Comparison of ENCODE assay signal across 8 mouse cellular contexts in the genomic region with DNA sequence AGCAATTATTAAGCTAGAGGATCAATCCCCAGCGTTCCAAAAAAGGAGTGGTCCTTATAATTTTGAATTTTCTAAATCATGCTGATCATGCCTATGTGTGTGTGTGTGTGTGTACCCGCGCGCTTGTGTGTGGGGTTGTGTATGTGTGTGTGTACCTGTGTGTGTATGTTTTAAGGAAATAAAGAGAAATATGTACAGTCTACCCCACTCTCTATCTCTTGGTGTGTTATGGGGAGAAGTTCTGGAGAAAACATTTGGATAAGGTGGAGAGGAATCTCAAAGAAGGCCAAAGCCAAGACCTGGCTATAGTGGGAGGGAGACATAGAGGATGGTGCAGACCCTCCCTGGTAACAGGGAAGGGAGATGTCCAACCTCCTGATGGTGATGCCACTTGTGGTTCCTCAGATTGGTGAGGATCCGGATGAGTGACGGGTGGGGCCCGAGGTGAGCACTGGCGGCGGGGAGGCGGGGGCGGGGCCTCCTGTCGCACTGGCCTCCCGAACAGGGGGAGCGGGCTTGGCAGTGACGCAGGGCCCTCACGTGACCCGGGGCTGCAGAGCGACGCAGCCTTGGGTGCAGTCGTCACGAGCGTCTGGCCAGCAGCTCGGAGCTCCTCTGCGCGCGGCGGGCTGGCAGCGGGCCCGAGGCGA. TPM values are rescaled to one million over a fixed set of nuclear protein-coding genes. Genes with fewer than 3 reads are reported as not detected.
DNase-seq lines count a peak whose midpoint lies in the region; ATAC-seq and TF ChIP-seq lines count a peak whose summit lies in the region.
"Not testable (repeated sequence)": the region's sequence is repeated elsewhere in the genome, so short reads cannot be mapped to it uniquely, and the experiment has no call there.

A gene (plus strand): TSS at position 511 of the 650 bp plus-strand sequence.

- peaks cover 14% of the 10 kb centered on the region for H3K36me3 ChIP-seq in E14TG2a.4 (ENCODE audit: insufficient read depth, low read length)
- not testable (repeated sequence) for H3K36me3 ChIP-seq in forebrain, postnatal 0 days (ENCODE audit: insufficient read depth); liver, embryonic 14.5 days (replicated peaks; ENCODE audit: control insufficient read depth, insufficient read depth, low read depth); myocyte (ENCODE audit: control insufficient read depth, insufficient read depth); stomach, embryonic 15.5 days

- H3K9me3 ChIP-seq in E14TG2a.4 (ENCODE audit: low read length); forebrain, postnatal 0 days (ENCODE audit: low read length); liver, embryonic 14.5 days (ENCODE audit: control insufficient read depth, low read length); stomach, embryonic 15.5 days: not testable (repeated sequence)

- H3K4me2 ChIP-seq in forebrain, postnatal 0 days (ENCODE audit: low read depth), result peak within 1 kb of the TSS; percentile 46
- peak within 1 kb of the TSS; percentile 54 for H3K4me2 ChIP-seq in liver, embryonic 14.5 days (ENCODE audit: low read depth)
- peak within 1 kb of the TSS; percentile 34 for H3K4me2 ChIP-seq in myocyte (ENCODE audit: low read depth)
- peak within 1 kb of the TSS; percentile 40 for H3K4me2 ChIP-seq in stomach, embryonic 15.5 days

- H3K4me3 ChIP-seq in E14TG2a.4 (replicated peaks; ENCODE audit: low read length) (peak within 1 kb of the TSS; percentile 74), myocyte (peak within 1 kb of the TSS; percentile 11)
- peak within 1 kb of the TSS; percentile 75 for H3K4me3 ChIP-seq in cerebellum, adult 2 months (replicated peaks; ENCODE audit: insufficient read depth, low read depth, low read length)
- H3K4me3 ChIP-seq in forebrain, postnatal 0 days (ENCODE audit: low read depth, low read length), result peak within 1 kb of the TSS; percentile 39
- peak within 1 kb of the TSS; percentile 46 to 53 for H3K4me3 ChIP-seq in liver, embryonic 14.5 days (ENCODE audit: insufficient read depth in 1 of 2, low read depth in 2 of 2, low read length in 2 of 2)
- peak within 1 kb of the TSS; percentile 43 for H3K4me3 ChIP-seq in stomach, embryonic 15.5 days (replicated peaks)

- not testable (repeated sequence) for H3K27me3 ChIP-seq in E14TG2a.4 (ENCODE audit: insufficient read depth, low read length); cerebellum, adult 2 months (ENCODE audit: control insufficient read depth, insufficient read depth, low read length); forebrain, postnatal 0 days (ENCODE audit: insufficient read depth, low read length); liver, embryonic 14.5 days (ENCODE audit: control insufficient read depth, insufficient read depth, low read length); myocyte (ENCODE audit: control insufficient read depth, insufficient read depth, insufficient read length); stomach, embryonic 15.5 days (replicated peaks)

- peaks cover 11% of the 10 kb centered on the region for H3K4me1 ChIP-seq in E14TG2a.4 (replicated peaks; ENCODE audit: low read depth, low read length)
- H3K4me1 ChIP-seq in cerebellum, adult 2 months (ENCODE audit: control insufficient read depth, insufficient read depth, low read length); forebrain, postnatal 0 days (ENCODE audit: insufficient read depth); liver, embryonic 14.5 days (replicated peaks; ENCODE audit: control insufficient read depth in 2 of 2, insufficient read depth in 2 of 2, low read length in 1 of 2); stomach, embryonic 15.5 days: not testable (repeated sequence)

- not testable (repeated sequence) for H3ac ChIP-seq in myocyte (ENCODE audit: control insufficient read depth, insufficient read length)

- H3K9ac ChIP-seq in forebrain, postnatal 0 days, result peak within 1 kb of the TSS; percentile 51
- peak within 1 kb of the TSS; percentile 51 for H3K9ac ChIP-seq in liver, embryonic 14.5 days (replicated peaks)
- H3K9ac ChIP-seq in stomach, embryonic 15.5 days, result not testable (repeated sequence)

- not testable (repeated sequence) for TF ChIP-seq CTCF in E14TG2a.4 (conservative IDR thresholded peaks at IDR 0.05; ENCODE audit: low read length); cerebellum, adult 2 months (IDR thresholded peaks at IDR 0.05; ENCODE audit: borderline replicate concordance, insufficient read depth, low read depth, low read length); forebrain, postnatal 0 days (IDR thresholded peaks at IDR 0.05; ENCODE audit: low read depth); liver, embryonic 14.5 days (IDR thresholded peaks at IDR 0.05; ENCODE audit: low read depth)

- H3K27ac ChIP-seq in cerebellum, adult 2 months (ENCODE audit: insufficient read depth, low read length), result peak within 1 kb of the TSS; percentile 72; the same call in 1 of the 2 replicates
- H3K27ac ChIP-seq in forebrain, postnatal 0 days (ENCODE audit: low read depth, low read length), result peak within 1 kb of the TSS; percentile 67
- H3K27ac ChIP-seq in liver, embryonic 14.5 days; stomach, embryonic 15.5 days: not testable (repeated sequence)

- not testable (repeated sequence) for TF ChIP-seq EP300 in liver, embryonic 14.5 days (IDR thresholded peaks at IDR 0.05; ENCODE audit: low read depth)

- peak; percentile 79 to 80 for DNase-seq in cerebellum, adult 2 months
- peak; percentile 52 for DNase-seq in forebrain, postnatal 0 days
- DNase-seq in large intestine, adult 2 months (ENCODE audit: low read depth, low spot score); liver, embryonic 14.5 days (ENCODE audit: low read depth in 3 of 3, low spot score in 3 of 3): not testable (repeated sequence)

- not testable (repeated sequence) for TF ChIP-seq POLR2A in cerebellum, adult 2 months (IDR thresholded peaks at IDR 0.05; ENCODE audit: borderline replicate concordance, insufficient read depth, low read length); myocyte (IDR thresholded peaks at IDR 0.05; ENCODE audit: insufficient read length, low read depth)

- whole genome bisulfite sequencing in cerebellum, adult 2 months, result 68% methylated on average over 4 of the region's 30 CpGs
- WGBS in forebrain, postnatal 0 days, result 39% methylated on average over 8 of the region's 30 CpGs
- WGBS in large intestine, adult 2 months, result 49% methylated on average over 7 of the region's 30 CpGs
- 66% methylated on average over 4 of the region's 30 CpGs for WGBS in liver, embryonic 14.5 days (ENCODE audit: insufficient replicate concordance)
- WGBS in stomach, embryonic 15.5 days, result 65% methylated on average over 4 of the region's 30 CpGs

- H3K79me2 ChIP-seq in myocyte (ENCODE audit: control insufficient read depth, insufficient read depth), result not testable (repeated sequence)

- peak; percentile 97 for ATAC-seq in forebrain, postnatal 0 days
- ATAC-seq in hematopoietic stem cell, adult 5-6 weeks (replicated peaks in 1 of 2; ENCODE audit: insufficient read depth in 1 of 2, low FRiP score in 2 of 2, low TSS enrichment in 1 of 2, low read depth in 1 of 2, poor library complexity in 2 of 2, severe bottlenecking in 2 of 2), result peak; percentile 87 to 89
- ATAC-seq in liver, embryonic 14.5 days (ENCODE audit: insufficient read depth), result peak; percentile 97
- ATAC-seq in stomach, embryonic 15.5 days (ENCODE audit: insufficient read depth, low FRiP score, low read depth), result peak; percentile 95

RNA-seq across cellular contexts. Expression of the gene that starts here (rescaled TPM):
- polyA plus RNA-seq in cerebellum, adult 2 months (2012; rRNA removed), result 465 and 491 TPM in 2 replicates
- 219 and 271 TPM in 2 replicates for total RNA-seq in forebrain, postnatal 0 days (2014; rRNA removed)
- 782 and 828 TPM in 2 replicates for polyA plus RNA-seq in forebrain, postnatal 0 days (2015; fragmentation: Nextera tagmentation; extraction: Ambion mirVana)
- 162 and 194 TPM in 2 replicates for total RNA-seq in hematopoietic stem cell, adult 5-6 weeks (2017)
- 24.3 and 39.6 TPM in 2 replicates for polyA plus RNA-seq in large intestine, adult 2 months (2012; rRNA removed)
- polyA plus RNA-seq in liver, embryonic 14.5 days (2012; rRNA removed), result 199 and 227 TPM in 2 replicates
- polyA plus RNA-seq in liver, embryonic 14.5 days (2014; fragmentation: Nextera tagmentation; extraction: Ambion mirVana), result 224 and 229 TPM in 2 replicates
- 197 TPM for polyA plus RNA-seq in myocyte (2012; fragmentation: generic; extraction: Trizol)
- polyA plus RNA-seq in stomach, embryonic 15.5 days (2015; fragmentation: Nextera tagmentation; extraction: Ambion mirVana), result 384 and 393 TPM in 2 replicates

Comparison
In these comparisons a context has a peak if more than half of its experiments do, and no peak if none do; other contexts are left out.
1. H3K4me3 ChIP-seq: peak in every context shown above with its lines; median percentile 75 in cerebellum, adult 2 months; 74 in E14TG2a.4; 50 in liver, embryonic 14.5 days; 43 in stomach, embryonic 15.5 days; 39 in forebrain, postnatal 0 days; 11 in myocyte.